Mouse (Mus musculus) hindbrain, embryonic 14.5 days (tissue): Measurements from ENCODE around the gene Slc38a1. TPM values are rescaled to one million over a fixed set of nuclear protein-coding genes. Genes with fewer than 3 reads are reported as not detected.
A peak's percentile ranks its signal among the peaks of the same experiment; 100 is the strongest.

Source experiments
- ATAC-seq: fragments of 200-750 bp; cut with Nextera tagmentation; 2 replicates; pipeline ENCODE4 v1.8.0; 2017; ENCODE audit warnings: moderate number of reproducible peaks, mild to moderate bottlenecking, moderate TSS enrichment, moderate library complexity; ENCODE audit not compliant: low FRiP score
- DNase-seq: peaks from one replicate; pipeline ENCODE4 v3.0.0-alpha.2; 2015; ENCODE audit warnings: low spot score
- H3K27ac ChIP-seq: fragments of 300-500 bp; sonication (generic); 2 replicates; pipeline ENCODE4 v1.5.1; 2014; ENCODE audit warnings: mild to moderate bottlenecking, moderate library complexity
- H3K27me3 ChIP-seq: fragments of 300-500 bp; sonication (generic); 2 replicates; pipeline ENCODE4 v1.6.1; 2014; ENCODE audit warnings: mild to moderate bottlenecking, low read length, mixed read lengths; ENCODE audit not compliant: control insufficient read depth, insufficient read depth
- H3K36me3 ChIP-seq: fragments of 300-500 bp; sonication (generic); replicated peaks from 2 replicates; pipeline ENCODE4 v1.6.1; 2014; ENCODE audit not compliant: control insufficient read depth, insufficient read depth
- H3K4me1 ChIP-seq: fragments of 300-500 bp; sonication (generic); replicated peaks from 2 replicates; pipeline ENCODE4 v1.6.1; 2014; ENCODE audit warnings: antibody characterized with exemption, low read length, mixed read lengths; ENCODE audit not compliant: control insufficient read depth, insufficient read depth
- H3K4me2 ChIP-seq: fragments of 300-500 bp; sonication (generic); replicated peaks from 2 replicates; pipeline ENCODE4 v1.6.1; 2014; ENCODE audit warnings: mild to moderate bottlenecking, moderate library complexity
- H3K4me3 ChIP-seq: fragments of 300-500 bp; sonication (generic); replicated peaks from 2 replicates; pipeline ENCODE4 v1.5.1; 2014; ENCODE audit warnings: mild to moderate bottlenecking, low read length
- H3K9ac ChIP-seq: fragments of 300-500 bp; sonication (generic); 2 replicates; pipeline ENCODE4 v1.6.1; 2014
- H3K9me3 ChIP-seq: fragments of 300-500 bp; sonication (generic); 2 replicates; pipeline ENCODE4 v1.6.1; 2016; ENCODE audit warnings: low read length; ENCODE audit not compliant: control insufficient read depth
- WGBS: fragments of 180-500 bp; shearing (Covaris S2); extraction: QIAGEN DNeasy Blood & Tissue Kit; methylation state at CpG from one replicate; pipeline ENCODE4 v1.1.7; 2014; 5-methylcytosine and 5-hydroxymethylcytosine counted together
- polyA plus RNA-seq: library from polyadenylated mRNA; unstranded; fragments of >200 nt; fragmentation: Nextera tagmentation; extraction: Ambion mirVana; gene quantifications from 2 replicates; pipeline ENCODE4 v1.2.1, GENCODE M21; 2014

The Slc38a1 gene
- polyA plus RNA-seq: 133 and 144 TPM in 2 replicates

- H3K4me2 ChIP-seq: peak within 1 kb of the TSS; percentile 75
- DNase-seq (peak; percentile 80), ATAC-seq (peak; percentile 85)
- H3K27me3 ChIP-seq: no peaks in the 10 kb centered on the region
- no peaks in the 10 kb centered on the region for H3K9me3 ChIP-seq
- peak within 1 kb of the TSS; percentile 90 for H3K4me3 ChIP-seq
- peaks cover 31% of the 10 kb centered on the region for H3K4me1 ChIP-seq
- peak within 1 kb of the TSS; percentile 100 for H3K9ac ChIP-seq
- under 1% methylated on average over 64 of the region's 70 CpGs for WGBS
- H3K27ac ChIP-seq: peak within 1 kb of the TSS; percentile 100
- no peaks in the 10 kb centered on the region for H3K36me3 ChIP-seq
Measured at GRCm38 (mm10) chr15:96642436-96643405, at the start of gene Slc38a1. TSS of gene Slc38a1 (minus strand) at chr15:96642913.

GRCm38 (mm10) chr15:96692401-96692800 lies 49.7 kb upstream of the Slc38a1 start:
- no peak overlapping the region for H3K4me2 ChIP-seq
- no peaks in the 10 kb centered on the region for H3K9me3 ChIP-seq
- no peak overlapping the region for H3K9ac ChIP-seq
- no peaks in the 10 kb centered on the region for H3K27me3 ChIP-seq
- no peak for ATAC-seq
- H3K27ac ChIP-seq: no peak overlapping the region
- no peak overlapping the region for H3K4me3 ChIP-seq
- 96% methylated on average over 11 of the region's 11 CpGs for whole genome bisulfite sequencing
- peaks cover 97% of the 10 kb centered on the region for H3K36me3 ChIP-seq
- peaks cover 34% of the 10 kb centered on the region for H3K4me1 ChIP-seq
- no peak for DNase-seq

GRCm38 (mm10) chr15:96691381-96691780 lies 48.7 kb upstream of the Slc38a1 start:
- Histone ChIP-seq H3K4me2 (no peak overlapping the region), H3K9ac (no peak overlapping the region), H3K4me1 (peaks cover 24% of the 10 kb centered on the region), H3K4me3 (no peak overlapping the region), H3K27ac (no peak overlapping the region), H3K27me3 (no peaks in the 10 kb centered on the region), H3K36me3 (peaks cover 94% of the 10 kb centered on the region), H3K9me3 (no peaks in the 10 kb centered on the region)
- DNase-seq (no peak), ATAC-seq (no peak)
- WGBS: 88% methylated on average over 15 of the region's 15 CpGs

- Histone ChIP-seq H3K4me3 (no peak overlapping the region), H3K36me3 (peaks cover 89% of the 10 kb centered on the region), H3K9me3 (no peaks in the 10 kb centered on the region), H3K9ac (no peak overlapping the region), H3K27me3 (no peaks in the 10 kb centered on the region), H3K27ac (no peak overlapping the region), H3K4me1 (peaks cover 18% of the 10 kb centered on the region; the same call in 1 of the 2 replicates), H3K4me2 (no peak overlapping the region)
- DNase-seq (no peak), ATAC-seq (no peak)
- 92% methylated on average over 13 of the region's 13 CpGs for WGBS
Measured at GRCm38 (mm10) chr15:96690829-96691228, 48.1 kb upstream of the Slc38a1 start.

- Histone ChIP-seq H3K27me3 (no peaks in the 10 kb centered on the region), H3K36me3 (peaks cover 80% of the 10 kb centered on the region)
Measured at GRCm38 (mm10) chr15:96689919-96690318, 47.2 kb upstream of the Slc38a1 start.

GRCm38 (mm10) chr15:96688784-96689318 lies 46.1 kb upstream of the Slc38a1 start:
- ATAC-seq (no peak), DNase-seq (no peak)
- Histone ChIP-seq H3K4me3 (no peak overlapping the region), H3K9ac (no peak overlapping the region), H3K4me2 (no peak overlapping the region), H3K4me1 (0 out of 2 replicates have a peak, but pooled peaks cover 5% of the 10 kb centered on the region), H3K9me3 (no peaks in the 10 kb centered on the region), H3K36me3 (peaks cover 69% of the 10 kb centered on the region), H3K27ac (no peak overlapping the region), H3K27me3 (no peaks in the 10 kb centered on the region)
- 89% methylated on average over 12 of the region's 12 CpGs for WGBS

More at GRCm38 (mm10) chr15:96689919-96690318, 47.2 kb upstream of the Slc38a1 start:
- Histone ChIP-seq H3K9ac (no peak overlapping the region), H3K4me1 (0 out of 2 replicates have a peak, but pooled peaks cover 14% of the 10 kb centered on the region), H3K4me2 (no peak overlapping the region), H3K9me3 (no peaks in the 10 kb centered on the region), H3K4me3 (no peak overlapping the region), H3K27ac (no peak overlapping the region)
- ATAC-seq: no peak
- no peak for DNase-seq
- 92% methylated on average over 9 of the region's 9 CpGs for WGBS

GRCm38 (mm10) chr15:96688036-96688435 lies 45.3 kb upstream of the Slc38a1 start:
- H3K27ac ChIP-seq: no peak overlapping the region
- no peaks in the 10 kb centered on the region for H3K4me1 ChIP-seq
- peaks cover 61% of the 10 kb centered on the region for H3K36me3 ChIP-seq
- no peak overlapping the region for H3K9ac ChIP-seq
- H3K27me3 ChIP-seq: no peaks in the 10 kb centered on the region
- DNase-seq (no peak), ATAC-seq (no peak)
- no peaks in the 10 kb centered on the region for H3K9me3 ChIP-seq
- WGBS: 77% methylated on average over 6 of the region's 6 CpGs
- H3K4me3 ChIP-seq: no peak overlapping the region
- no peak overlapping the region for H3K4me2 ChIP-seq

GRCm38 (mm10) chr15:96687366-96687765 lies 44.7 kb upstream of the Slc38a1 start:
- no peaks in the 10 kb centered on the region for H3K27me3 ChIP-seq
- no peak for DNase-seq
- H3K9me3 ChIP-seq: no peaks in the 10 kb centered on the region
- peaks cover 54% of the 10 kb centered on the region for H3K36me3 ChIP-seq
- ATAC-seq: no peak
- H3K4me1 ChIP-seq: no peaks in the 10 kb centered on the region
- H3K4me3 ChIP-seq: no peak overlapping the region
- 59% methylated on average over 1 of the region's 1 CpGs for WGBS
- no peak overlapping the region for H3K4me2 ChIP-seq
- no peak overlapping the region for H3K9ac ChIP-seq
- H3K27ac ChIP-seq: no peak overlapping the region
